Comparison of ENCODE assay signal across 9 mouse cellular contexts in genomic region chr4:63181556-63181955, GRCm38 (mm10). TPM values are rescaled to one million over a fixed set of nuclear protein-coding genes. Genes with fewer than 3 reads are reported as not detected.
DNase-seq lines count a peak whose midpoint lies in the region; ATAC-seq lines count a peak whose summit lies in the region.
"Had no signal": no experiment of that assay in that cellular context is flagged by ENCODE, and none has a peak within 500 bp of the region (broad histone marks: within the 10 kb centered on the region; RNA-seq: fewer than 3 reads in every experiment).

No protein-coding gene starts in this region.

- DNase-seq in Muller cell, postnatal 12 days (ENCODE audit: inconsistent ontology term): peak; percentile 55
- DNase-seq in forebrain, embryonic 14.5 days (ENCODE audit: low spot score): peak; percentile 76
- peak; percentile 83 for DNase-seq in hindbrain, embryonic 14.5 days (ENCODE audit: low spot score)
- DNase-seq in layer of hippocampus, postnatal 14 days (ENCODE audit: low spot score in 2 of 2): peak; percentile 51 to 56
- peak; percentile 70 for DNase-seq in lung, postnatal 14 days
- DNase-seq in right cerebral cortex, adult 18-20 months: peak; percentile 52

- no peak overlapping the region for H3K27ac ChIP-seq in forebrain, embryonic 14.5 days (ENCODE audit: low read depth, low read length)
- H3K27ac ChIP-seq in hindbrain, embryonic 14.5 days: no peak overlapping the region
- H3K27ac ChIP-seq: embryonic facial prominence, embryonic 13.5 days had no signal

- H3K4me3 ChIP-seq in forebrain, embryonic 14.5 days (ENCODE audit: low read depth, low read length): no peak overlapping the region
- no peak overlapping the region for H3K4me3 ChIP-seq in hindbrain, embryonic 14.5 days (replicated peaks; ENCODE audit: low read length)
- H3K4me3 ChIP-seq: embryonic facial prominence, embryonic 13.5 days had no signal

- H3K4me1 ChIP-seq in forebrain, embryonic 14.5 days (ENCODE audit: control insufficient read depth, insufficient read depth, low read length): no peaks in the 10 kb centered on the region
- no peaks in the 10 kb centered on the region for H3K4me1 ChIP-seq in hindbrain, embryonic 14.5 days (replicated peaks; ENCODE audit: control insufficient read depth, insufficient read depth, low read length)

- H3K27me3 ChIP-seq in forebrain, embryonic 14.5 days (replicated peaks; ENCODE audit: control insufficient read depth, insufficient read depth, low read length): no peaks in the 10 kb centered on the region
- H3K27me3 ChIP-seq in hindbrain, embryonic 14.5 days (ENCODE audit: control insufficient read depth, insufficient read depth, low read length): no peaks in the 10 kb centered on the region
- H3K27me3 ChIP-seq: embryonic facial prominence, embryonic 13.5 days had no signal

- H3K9ac ChIP-seq in forebrain, embryonic 14.5 days (ENCODE audit: low read length): no peak overlapping the region
- H3K9ac ChIP-seq in hindbrain, embryonic 14.5 days: no peak overlapping the region
- H3K9ac ChIP-seq: embryonic facial prominence, embryonic 13.5 days had no signal

- 9% methylated on average over 5 of the region's 5 CpGs for WGBS in forebrain, embryonic 14.5 days
- WGBS in hindbrain, embryonic 14.5 days: 12% methylated on average over 5 of the region's 5 CpGs

- no peaks in the 10 kb centered on the region for H3K36me3 ChIP-seq in forebrain, embryonic 14.5 days (ENCODE audit: control insufficient read depth, insufficient read depth, low read length)
- H3K36me3 ChIP-seq in hindbrain, embryonic 14.5 days (replicated peaks; ENCODE audit: control insufficient read depth, insufficient read depth): no peaks in the 10 kb centered on the region
- H3K36me3 ChIP-seq: embryonic facial prominence, embryonic 13.5 days had no signal

- H3K9me3 ChIP-seq in forebrain, embryonic 14.5 days (replicated peaks; ENCODE audit: control insufficient read depth, low read length): no peaks in the 10 kb centered on the region
- no peaks in the 10 kb centered on the region for H3K9me3 ChIP-seq in hindbrain, embryonic 14.5 days (ENCODE audit: control insufficient read depth, low read length)
- H3K9me3 ChIP-seq: embryonic facial prominence, embryonic 13.5 days had no signal

- peak; percentile 80 for ATAC-seq in cerebellum, adult (ENCODE audit: insufficient number of reproducible peaks, low FRiP score, low TSS enrichment)
- ATAC-seq in forebrain, embryonic 14.5 days: peak; percentile 86
- ATAC-seq in hindbrain, embryonic 14.5 days (ENCODE audit: low FRiP score): peak; percentile 85
- no peak for ATAC-seq in inflammation-experienced regulatory T-cells, adult 6 months

- no peak overlapping the region for H3K4me2 ChIP-seq in forebrain, embryonic 14.5 days (ENCODE audit: low read length)
- no peak overlapping the region for H3K4me2 ChIP-seq in hindbrain, embryonic 14.5 days (replicated peaks)
- H3K4me2 ChIP-seq: embryonic facial prominence, embryonic 13.5 days had no signal

RNA-seq across cellular contexts. Expression of gene Kif12, which starts 9.6 kb away (rescaled TPM):
- polyA plus RNA-seq in forebrain, embryonic 14.5 days (2014; fragmentation: Nextera tagmentation; extraction: Ambion mirVana): not detected in 2 replicates
- 0.11 TPM in 1 of 2 replicates, not detected in the other for polyA plus RNA-seq in hindbrain, embryonic 14.5 days (2014; fragmentation: Nextera tagmentation; extraction: Ambion mirVana)
- not detected for total RNA-seq in layer of hippocampus, postnatal 14 days (2021)
- not detected for polyA plus RNA-seq in inflammation-experienced regulatory T-cells, adult 6 months (2017; shearing (Covaris generic))
- polyA plus RNA-seq: embryonic facial prominence, embryonic 13.5 days had no signal

RNA-seq across cellular contexts. Expression of gene Ambp, which starts 27.0 kb away (rescaled TPM):
- polyA plus RNA-seq in forebrain, embryonic 14.5 days (2014; fragmentation: Nextera tagmentation; extraction: Ambion mirVana): not detected in 2 replicates
- not detected in 2 replicates for polyA plus RNA-seq in hindbrain, embryonic 14.5 days (2014; fragmentation: Nextera tagmentation; extraction: Ambion mirVana)
- not detected for total RNA-seq in layer of hippocampus, postnatal 14 days (2021)
- polyA plus RNA-seq in inflammation-experienced regulatory T-cells, adult 6 months (2017; shearing (Covaris generic)): not detected
- polyA plus RNA-seq: embryonic facial prominence, embryonic 13.5 days had no signal

RNA-seq across cellular contexts. Expression of gene Col27a1, which starts 32.2 kb away (rescaled TPM):
- polyA plus RNA-seq in forebrain, embryonic 14.5 days (2014; fragmentation: Nextera tagmentation; extraction: Ambion mirVana): 0.57 and 1.0 TPM in 2 replicates
- polyA plus RNA-seq in hindbrain, embryonic 14.5 days (2014; fragmentation: Nextera tagmentation; extraction: Ambion mirVana): 2.0 and 2.6 TPM in 2 replicates
- total RNA-seq in layer of hippocampus, postnatal 14 days (2021): 1 to 10 TPM; 3.1 to 3.8 TPM
- polyA plus RNA-seq in inflammation-experienced regulatory T-cells, adult 6 months (2017; shearing (Covaris generic)): 1 to 10 TPM in 1 of 3 experiments, under 1 TPM in 2; 0.11 to 1.2 (median 0.65) TPM
